Mouse (Mus musculus) frontal cortex, adult (tissue): ENCODE measurements around the gene Gm28230.

Source experiments
- ATAC-seq: cut with Nextera tagmentation; 2 replicates; pipeline ENCODE4 v1.9.2; 2017; ENCODE audit warnings: mild to moderate bottlenecking, moderate library complexity, mixed read lengths; ENCODE audit not compliant: low TSS enrichment

Gm28230 gene

GRCm38 (mm10) chr2:74691022-74691951 is 35.2 kb upstream of the Gm28230 start, which contains the start of gene Hoxd10:
Gene Hoxd10, plus strand, starts transcription at chr2:74691924.
- ATAC-seq = no peak

GRCm38 (mm10) chr2:74691995-74692807 is 34.3 kb upstream of the Gm28230 start:
- no peak for ATAC-seq

- no peak for ATAC-seq
These were observed 33.6 kb upstream of the Gm28230 start for GRCm38 (mm10) chr2:74692808-74693431.

- no peak for ATAC-seq
These were observed 33.1 kb upstream of the Gm28230 start for GRCm38 (mm10) chr2:74693432-74693827.

- no peak for ATAC-seq
These were observed 32.5 kb upstream of the Gm28230 start for GRCm38 (mm10) chr2:74694066-74694465.

GRCm38 (mm10) chr2:74695383-74695782 is 31.1 kb upstream of the Gm28230 start:
- no peak for ATAC-seq

- ATAC-seq = no peak
These were observed 30.6 kb upstream of the Gm28230 start for GRCm38 (mm10) chr2:74695813-74696430.

GRCm38 (mm10) chr2:74696442-74697335 is 29.8 kb upstream of the Gm28230 start:
- no peak for ATAC-seq

GRCm38 (mm10) chr2:74697567-74698121 is 28.9 kb upstream of the Gm28230 start, which contains the start of gene Hoxd9:
Gene Hoxd9, plus strand, starts transcription at chr2:74697727.
- no peak for ATAC-seq

GRCm38 (mm10) chr2:74698201-74699052 is 28.1 kb upstream of the Gm28230 start:
- ATAC-seq = no peak

- ATAC-seq = no peak
These were observed 27.5 kb upstream of the Gm28230 start for GRCm38 (mm10) chr2:74699053-74699430.

GRCm38 (mm10) chr2:74699664-74700545 is 26.6 kb upstream of the Gm28230 start:
- ATAC-seq = no peak

- ATAC-seq = no peak
These were observed 25.9 kb upstream of the Gm28230 start for GRCm38 (mm10) chr2:74700546-74701112.

GRCm38 (mm10) chr2:74701949-74702819 is 24.3 kb upstream of the Gm28230 start:
- ATAC-seq = no peak

GRCm38 (mm10) chr2:74702820-74703219 is 23.7 kb upstream of the Gm28230 start:
- ATAC-seq = no peak

- no peak for ATAC-seq
These were observed 23.2 kb upstream of the Gm28230 start for GRCm38 (mm10) chr2:74703317-74703716.
